Mouse (Mus musculus) heart, postnatal 0 days (tissue): ENCODE data around the gene Scg3.

Experiments used
- CTCF ChIP-seq: IDR thresholded peaks from 2 replicates; pipeline ENCODE4 v1.5.1; 2016; ENCODE audit warnings: antibody characterized with exemption, control low read depth, low read depth
- EP300 ChIP-seq: IDR thresholded peaks from 2 replicates; pipeline ENCODE4 v1.6.1; 2016; ENCODE audit warnings: antibody characterized with exemption, low read depth

GRCm38 (mm10) chr9:75679629-75680028, 4.2 kb downstream of the Scg3 start:
- no peak for TF ChIP-seq CTCF
- no peak for TF ChIP-seq EP300
